Mouse (Mus musculus) right cerebral cortex, postnatal 4 days (tissue): ENCODE measurements around the gene Cdk19.

Experiments used
- DNase-seq: peaks from one replicate; pipeline ENCODE4 v3.0.0-alpha.2; 2022

Gene Cdk19

GRCm38 (mm10) chr10:40446088-40446604 lies 106.8 kb downstream of the Cdk19 start:
- DNase-seq = no peak

GRCm38 (mm10) chr10:40446630-40447029 lies 107.3 kb downstream of the Cdk19 start:
- DNase-seq = no peak

GRCm38 (mm10) chr10:40447295-40447694 lies 107.9 kb downstream of the Cdk19 start:
- DNase-seq = no peak

- DNase-seq = no peak
Measured at GRCm38 (mm10) chr10:40447921-40448320, 108.6 kb downstream of the Cdk19 start.

GRCm38 (mm10) chr10:40448444-40448843 lies 109.1 kb downstream of the Cdk19 start:
- no peak for DNase-seq

- DNase-seq = no peak
Measured at GRCm38 (mm10) chr10:40449571-40449970, 110.2 kb downstream of the Cdk19 start.

GRCm38 (mm10) chr10:40450171-40450570 lies 110.8 kb downstream of the Cdk19 start:
- no peak for DNase-seq

- DNase-seq = no peak
Measured at GRCm38 (mm10) chr10:40457116-40457515, 117.8 kb downstream of the Cdk19 start.

GRCm38 (mm10) chr10:40459141-40459540 lies 119.8 kb downstream of the Cdk19 start:
- DNase-seq = no peak

GRCm38 (mm10) chr10:40461362-40461761 lies 122.0 kb downstream of the Cdk19 start:
- no peak for DNase-seq

GRCm38 (mm10) chr10:40462257-40462656 lies 122.9 kb downstream of the Cdk19 start:
- DNase-seq = no peak

GRCm38 (mm10) chr10:40467174-40467911 lies 128.0 kb downstream of the Cdk19 start:
- no peak for DNase-seq

- DNase-seq = no peak
Measured at GRCm38 (mm10) chr10:40467912-40468254, 128.5 kb downstream of the Cdk19 start.

- no peak for DNase-seq
Measured at GRCm38 (mm10) chr10:40469145-40469544, 129.8 kb downstream of the Cdk19 start.

GRCm38 (mm10) chr10:40476535-40477285 lies 137.3 kb downstream of the Cdk19 start:
- DNase-seq = no peak

- DNase-seq = no peak
Measured at GRCm38 (mm10) chr10:40477426-40478075, 138.2 kb downstream of the Cdk19 start.

GRCm38 (mm10) chr10:40478626-40479025 lies 139.3 kb downstream of the Cdk19 start:
- no peak for DNase-seq

GRCm38 (mm10) chr10:40479216-40479615 lies 139.9 kb downstream of the Cdk19 start:
- DNase-seq = no peak

- DNase-seq = no peak
Measured at GRCm38 (mm10) chr10:40479621-40480193, 140.3 kb downstream of the Cdk19 start.

- no peak for DNase-seq
Measured at GRCm38 (mm10) chr10:40481534-40481933, 142.2 kb downstream of the Cdk19 start.

GRCm38 (mm10) chr10:40482285-40482684 lies 142.9 kb downstream of the Cdk19 start:
- no peak for DNase-seq

- DNase-seq = no peak
Measured at GRCm38 (mm10) chr10:40489086-40489796, 149.9 kb downstream of the Cdk19 start.

GRCm38 (mm10) chr10:40491131-40491530 lies 151.8 kb downstream of the Cdk19 start:
- no peak for DNase-seq
